Mouse (Mus musculus) liver, adult 2 months (tissue): ENCODE measurements at regions not wholly inside any gene's neighbourhood (a gene's known extent, or its start where the extent isn't known, plus 50 kb on each side); places are given as distances from the start of the nearest gene placed in this dataset.

Experiments
- DNase-seq: peaks from one replicate; pipeline ENCODE4 v3.0.0-alpha.2; 2011; ENCODE audit warnings: low read depth, low spot score; ENCODE audit errors: extremely low read depth
- H3K27ac ChIP-seq: fragments of 200-500 bp; replicated peaks from 2 replicates; pipeline ENCODE4 v1.5.1; 2012; ENCODE audit warnings: low read depth, mild to moderate bottlenecking, control low read depth, inconsistent platforms, low read length; ENCODE audit not compliant: insufficient read depth
- H3K27me3 ChIP-seq: fragments of 200-500 bp; 2 replicates; pipeline ENCODE4 v1.6.1; 2012; ENCODE audit warnings: mild to moderate bottlenecking, moderate library complexity, low read length, inconsistent platforms; ENCODE audit not compliant: control insufficient read depth, insufficient read depth
- H3K36me3 ChIP-seq: fragments of 200-500 bp; 2 replicates; pipeline ENCODE4 v1.6.1; 2012; ENCODE audit warnings: low read length, inconsistent platforms; ENCODE audit not compliant: control insufficient read depth, insufficient read depth
- H3K4me1 ChIP-seq: fragments of 200-500 bp; 2 replicates; pipeline ENCODE4 v1.6.1; 2011; ENCODE audit warnings: low read length; ENCODE audit not compliant: control insufficient read depth, insufficient read depth
- H3K4me3 ChIP-seq: fragments of 200-500 bp; 2 replicates; pipeline ENCODE4 v1.5.1; 2011; ENCODE audit warnings: low read depth, mild to moderate bottlenecking, control low read depth, low read length, moderate library complexity; ENCODE audit not compliant: insufficient read depth
- H3K79me2 ChIP-seq: fragments of 200-500 bp; 2 replicates; pipeline ENCODE4 v1.6.1; 2012; ENCODE audit warnings: inconsistent platforms, mild to moderate bottlenecking, low read length, moderate library complexity; ENCODE audit not compliant: control insufficient read depth, insufficient read depth
- H3K9ac ChIP-seq: fragments of 200-500 bp; 2 replicates; pipeline ENCODE4 v1.6.1; 2012; ENCODE audit warnings: low read depth, mild to moderate bottlenecking, control low read depth, inconsistent platforms, low read length
- CTCF ChIP-seq: fragments of 200-500 bp; IDR thresholded peaks from 2 replicates; pipeline ENCODE4 v1.5.1; 2011; ENCODE audit warnings: low read depth, low read length, control low read depth
- POLR2A ChIP-seq: fragments of 200-500 bp; IDR thresholded peaks from 2 replicates; pipeline ENCODE4 v1.6.1; 2011; ENCODE audit warnings: low read length, control low read depth; ENCODE audit not compliant: insufficient read depth; ENCODE audit errors: extremely low read depth
- WGBS: fragments of 180-500 bp; shearing (Covaris S2); methylation state at CpG from one replicate; pipeline ENCODE4 v1.1.7; 2018; 5-methylcytosine and 5-hydroxymethylcytosine counted together

DNA sequence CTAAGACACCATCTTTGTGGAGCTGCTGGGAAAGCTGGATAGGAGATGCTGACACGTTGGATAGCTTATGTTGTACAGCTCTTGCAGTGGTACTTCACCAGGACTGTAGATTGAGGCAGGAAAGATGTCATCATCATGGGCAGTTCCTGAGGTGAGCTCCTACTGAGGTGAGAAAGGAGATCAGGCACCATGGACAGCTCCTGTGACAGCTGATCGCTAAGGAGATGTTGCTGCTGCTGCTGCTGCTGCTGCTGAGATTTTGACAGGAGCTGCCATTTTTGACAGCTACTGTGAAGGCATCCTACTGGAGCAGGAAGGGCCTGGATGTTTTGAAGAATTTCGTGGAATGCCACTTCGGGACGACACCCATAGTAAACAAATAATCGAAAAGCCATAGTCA lies 152.6 kb downstream of the Adam29 start:
- TF ChIP-seq CTCF (no peak), POLR2A (no peak)
- no peaks in the 10 kb centered on the region for H3K79me2 ChIP-seq
- no peak overlapping the region for H3K27ac ChIP-seq
- no peaks in the 10 kb centered on the region for H3K27me3 ChIP-seq
- DNase-seq: no peak
- no peak overlapping the region for H3K9ac ChIP-seq
- H3K4me1 ChIP-seq: no peaks in the 10 kb centered on the region
- H3K36me3 ChIP-seq: no peaks in the 10 kb centered on the region
- 49% methylated on average over 6 of the region's 6 CpGs for WGBS
- no peak overlapping the region for H3K4me3 ChIP-seq

DNA sequence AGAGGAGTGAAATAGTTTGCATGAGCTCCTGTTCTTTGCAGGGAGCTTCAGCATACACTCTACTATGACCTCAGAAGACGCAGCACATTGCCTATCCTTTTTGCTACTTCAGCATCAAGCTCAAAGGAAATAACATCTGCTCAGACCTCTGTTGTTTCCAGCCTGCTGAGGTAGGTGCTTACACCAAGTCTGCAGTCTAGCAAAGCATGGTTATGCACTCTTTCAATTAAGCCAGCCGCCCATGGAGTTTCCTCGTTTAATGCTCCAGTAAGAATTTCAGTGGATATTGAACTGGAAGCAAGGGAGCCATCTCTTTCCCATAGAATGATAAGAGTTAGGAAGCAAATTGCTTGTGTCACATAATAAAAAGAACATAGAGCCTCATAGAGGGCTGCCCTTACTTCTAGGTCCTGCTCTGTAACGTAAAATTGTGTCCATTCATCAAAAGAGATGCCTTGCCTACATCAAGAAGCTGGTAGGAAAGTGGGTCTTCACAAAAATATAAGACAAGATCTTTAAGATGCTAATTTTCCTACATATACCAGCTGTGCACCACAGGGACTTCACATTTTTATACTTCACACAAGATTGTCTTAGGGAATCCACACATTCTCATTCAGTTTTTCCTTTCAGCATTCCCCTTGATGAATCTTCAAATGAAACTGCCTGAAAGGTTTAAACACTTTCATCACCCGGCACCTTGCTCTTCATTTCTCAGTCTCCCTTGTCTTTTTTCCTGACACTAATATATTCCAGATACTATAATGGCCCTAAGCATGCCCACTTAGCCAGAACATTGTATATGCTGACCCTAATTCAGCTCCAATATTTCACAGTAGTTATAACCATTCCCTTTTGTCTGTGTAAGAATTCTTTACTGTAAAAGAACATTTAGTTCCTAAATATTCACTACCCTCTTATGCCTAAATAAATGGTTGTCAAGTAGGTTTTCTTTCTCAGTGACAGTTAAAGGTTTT lies 182.2 kb downstream of the Adam29 start:
- no peak overlapping the region for H3K27ac ChIP-seq
- TF ChIP-seq POLR2A: no peak
- no peak for TF ChIP-seq CTCF
- 85% methylated on average over 5 of the region's 5 CpGs for WGBS

GRCm38 (mm10) chr8:55691791-55692190 lies 215.0 kb downstream of the Adam29 start:
- no peak for TF ChIP-seq CTCF
- no peak for TF ChIP-seq POLR2A
- no peaks in the 10 kb centered on the region for H3K79me2 ChIP-seq
- DNase-seq: no peak
- no peak overlapping the region for H3K9ac ChIP-seq
- no peaks in the 10 kb centered on the region for H3K27me3 ChIP-seq
- no peak overlapping the region for H3K4me3 ChIP-seq
- no peak overlapping the region for H3K27ac ChIP-seq
- no peaks in the 10 kb centered on the region for H3K4me1 ChIP-seq
- no peaks in the 10 kb centered on the region for H3K36me3 ChIP-seq
- 90% methylated on average over 2 of the region's 2 CpGs for WGBS

More for the DNA sequence above, 182.2 kb downstream of the Adam29 start:
- Histone ChIP-seq H3K4me1 (no peaks in the 10 kb centered on the region), H3K36me3 (no peaks in the 10 kb centered on the region), H3K9ac (no peak overlapping the region), H3K27me3 (no peaks in the 10 kb centered on the region), H3K4me3 (no peak overlapping the region), H3K79me2 (no peaks in the 10 kb centered on the region)
- no peak for DNase-seq

DNA sequence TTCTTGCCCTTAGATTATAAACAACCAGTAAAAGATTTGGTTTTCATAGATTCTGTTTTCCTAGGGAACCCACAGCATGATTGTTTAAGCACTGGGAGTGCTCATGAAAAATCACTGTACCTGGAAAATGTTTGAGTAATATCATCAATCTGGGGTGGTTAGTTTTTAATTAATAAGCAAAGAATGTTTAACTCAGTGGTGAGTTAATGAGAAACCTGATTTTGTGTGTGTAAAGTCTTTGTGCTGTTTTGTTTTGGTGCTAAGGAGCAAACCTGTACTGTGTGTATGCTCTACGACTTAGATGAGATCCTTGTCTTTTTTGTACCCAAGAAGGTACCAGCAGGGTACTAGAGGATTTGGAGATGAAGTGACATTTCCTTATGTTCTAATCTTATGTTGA lies 226.3 kb downstream of the Adam29 start:
- TF ChIP-seq POLR2A (no peak), CTCF (no peak)
- no peaks in the 10 kb centered on the region for H3K27me3 ChIP-seq
- no peaks in the 10 kb centered on the region for H3K79me2 ChIP-seq
- H3K4me3 ChIP-seq: no peak overlapping the region
- no peak overlapping the region for H3K27ac ChIP-seq
- DNase-seq: no peak
- H3K4me1 ChIP-seq: no peaks in the 10 kb centered on the region
- 65% methylated on average over 1 of the region's 1 CpGs for WGBS
- no peaks in the 10 kb centered on the region for H3K36me3 ChIP-seq
- H3K9ac ChIP-seq: no peak overlapping the region

GRCm38 (mm10) chr8:55638716-55639115 lies 268.0 kb downstream of the Adam29 start:
- H3K4me1 ChIP-seq: no peaks in the 10 kb centered on the region
- H3K79me2 ChIP-seq: no peaks in the 10 kb centered on the region
- DNase-seq: peak; percentile 4
- WGBS: 67% methylated on average over 2 of the region's 2 CpGs
- no peak for TF ChIP-seq CTCF
- TF ChIP-seq POLR2A: no peak
- H3K27ac ChIP-seq: no peak overlapping the region
- H3K36me3 ChIP-seq: no peaks in the 10 kb centered on the region
- no peaks in the 10 kb centered on the region for H3K27me3 ChIP-seq
- H3K9ac ChIP-seq: no peak overlapping the region
- no peak overlapping the region for H3K4me3 ChIP-seq

- no peak overlapping the region for H3K4me3 ChIP-seq
- H3K27ac ChIP-seq: no peak overlapping the region
- H3K9ac ChIP-seq: no peak overlapping the region
- H3K27me3 ChIP-seq: no peaks in the 10 kb centered on the region
- H3K79me2 ChIP-seq: no peaks in the 10 kb centered on the region
- TF ChIP-seq CTCF (no peak), POLR2A (no peak)
- H3K36me3 ChIP-seq: no peaks in the 10 kb centered on the region
- no peaks in the 10 kb centered on the region for H3K4me1 ChIP-seq
- no peak for DNase-seq
- WGBS: 62% methylated on average over 2 of the region's 2 CpGs
These were observed 284.3 kb downstream of the Adam29 start for GRCm38 (mm10) chr8:55622399-55622798.
